Mouse (Mus musculus): ENCODE data around the gene Asic2. TPM values are rescaled to one million over a fixed set of nuclear protein-coding genes. Genes with fewer than 3 reads are reported as not detected.
"Not testable (repeated sequence)": the region's sequence is repeated elsewhere in the genome, so short reads cannot be mapped to it uniquely, and the experiment has no call there.

Gene Asic2
- total RNA-seq, 1 experiment from 2014 or later: not detected

GRCm38 (mm10) chr11:81402263-81402662 is 566.0 kb downstream of the Asic2 start:
- no peak for ATAC-seq (replicated peaks in 1 of 2; ENCODE audit: insufficient read depth in 1 of 2, low FRiP score in 2 of 2, low TSS enrichment in 1 of 2, low read depth in 1 of 2, poor library complexity in 2 of 2, severe bottlenecking in 2 of 2)

GRCm38 (mm10) chr11:81392855-81393254 is 575.4 kb downstream of the Asic2 start:
- ATAC-seq (replicated peaks in 1 of 2; ENCODE audit: insufficient read depth in 1 of 2, low FRiP score in 2 of 2, low TSS enrichment in 1 of 2, low read depth in 1 of 2, poor library complexity in 2 of 2, severe bottlenecking in 2 of 2): no peak

GRCm38 (mm10) chr11:81386185-81386584 is 582.1 kb downstream of the Asic2 start:
- ATAC-seq (replicated peaks in 1 of 2; ENCODE audit: insufficient read depth in 1 of 2, low FRiP score in 2 of 2, low TSS enrichment in 1 of 2, low read depth in 1 of 2, poor library complexity in 2 of 2, severe bottlenecking in 2 of 2): no peak

GRCm38 (mm10) chr11:81385547-81385946 is 582.7 kb downstream of the Asic2 start:
- no peak for ATAC-seq (replicated peaks in 1 of 2; ENCODE audit: insufficient read depth in 1 of 2, low FRiP score in 2 of 2, low TSS enrichment in 1 of 2, low read depth in 1 of 2, poor library complexity in 2 of 2, severe bottlenecking in 2 of 2)

- ATAC-seq (replicated peaks in 1 of 2; ENCODE audit: insufficient read depth in 1 of 2, low FRiP score in 2 of 2, low TSS enrichment in 1 of 2, low read depth in 1 of 2, poor library complexity in 2 of 2, severe bottlenecking in 2 of 2): peak in 1 of 2 experiments; percentile 50; a peak in 1 of 4 replicates
Observed at GRCm38 (mm10) chr11:81374841-81375240, 593.4 kb downstream of the Asic2 start.

- ATAC-seq (replicated peaks in 1 of 2; ENCODE audit: insufficient read depth in 1 of 2, low FRiP score in 2 of 2, low TSS enrichment in 1 of 2, low read depth in 1 of 2, poor library complexity in 2 of 2, severe bottlenecking in 2 of 2): no peak
Observed at GRCm38 (mm10) chr11:81374003-81374710, 594.1 kb downstream of the Asic2 start.

GRCm38 (mm10) chr11:81371545-81371944 is 596.7 kb downstream of the Asic2 start:
- ATAC-seq (replicated peaks in 1 of 2; ENCODE audit: insufficient read depth in 1 of 2, low FRiP score in 2 of 2, low TSS enrichment in 1 of 2, low read depth in 1 of 2, poor library complexity in 2 of 2, severe bottlenecking in 2 of 2): no peak

GRCm38 (mm10) chr11:81370426-81370810 is 597.8 kb downstream of the Asic2 start:
- ATAC-seq (replicated peaks in 1 of 2; ENCODE audit: insufficient read depth in 1 of 2, low FRiP score in 2 of 2, low TSS enrichment in 1 of 2, low read depth in 1 of 2, poor library complexity in 2 of 2, severe bottlenecking in 2 of 2): no peak

- ATAC-seq (replicated peaks in 1 of 2; ENCODE audit: insufficient read depth in 1 of 2, low FRiP score in 2 of 2, low TSS enrichment in 1 of 2, low read depth in 1 of 2, poor library complexity in 2 of 2, severe bottlenecking in 2 of 2): no peak
Observed at GRCm38 (mm10) chr11:81369497-81370425, 598.5 kb downstream of the Asic2 start.

- no peak for ATAC-seq (replicated peaks in 1 of 2; ENCODE audit: insufficient read depth in 1 of 2, low FRiP score in 2 of 2, low TSS enrichment in 1 of 2, low read depth in 1 of 2, poor library complexity in 2 of 2, severe bottlenecking in 2 of 2)
Observed at GRCm38 (mm10) chr11:81364442-81364841, 603.8 kb downstream of the Asic2 start.

GRCm38 (mm10) chr11:81362461-81362860 is 605.8 kb downstream of the Asic2 start:
- ATAC-seq (replicated peaks in 1 of 2; ENCODE audit: insufficient read depth in 1 of 2, low FRiP score in 2 of 2, low TSS enrichment in 1 of 2, low read depth in 1 of 2, poor library complexity in 2 of 2, severe bottlenecking in 2 of 2): peak in 1 of 2 experiments; percentile 42; a peak in 2 of 4 replicates

- peak; percentile 29 to 49; a peak in 1 of 4 replicates for ATAC-seq (replicated peaks in 1 of 2; ENCODE audit: insufficient read depth in 1 of 2, low FRiP score in 2 of 2, low TSS enrichment in 1 of 2, low read depth in 1 of 2, poor library complexity in 2 of 2, severe bottlenecking in 2 of 2)
Observed at GRCm38 (mm10) chr11:81361040-81361439, 607.2 kb downstream of the Asic2 start.

GRCm38 (mm10) chr11:81350498-81350897 is 617.8 kb downstream of the Asic2 start:
- ATAC-seq (replicated peaks in 1 of 2; ENCODE audit: insufficient read depth in 1 of 2, low FRiP score in 2 of 2, low TSS enrichment in 1 of 2, low read depth in 1 of 2, poor library complexity in 2 of 2, severe bottlenecking in 2 of 2): not testable (repeated sequence)

- ATAC-seq (replicated peaks in 1 of 2; ENCODE audit: insufficient read depth in 1 of 2, low FRiP score in 2 of 2, low TSS enrichment in 1 of 2, low read depth in 1 of 2, poor library complexity in 2 of 2, severe bottlenecking in 2 of 2): no peak; a peak in 1 of 4 replicates
Observed at GRCm38 (mm10) chr11:81331977-81332376, 636.3 kb downstream of the Asic2 start.

- ATAC-seq (replicated peaks in 1 of 2; ENCODE audit: insufficient read depth in 1 of 2, low FRiP score in 2 of 2, low TSS enrichment in 1 of 2, low read depth in 1 of 2, poor library complexity in 2 of 2, severe bottlenecking in 2 of 2): no peak
Observed at GRCm38 (mm10) chr11:81330982-81331381, 637.3 kb downstream of the Asic2 start.

- no peak for ATAC-seq (replicated peaks in 1 of 2; ENCODE audit: insufficient read depth in 1 of 2, low FRiP score in 2 of 2, low TSS enrichment in 1 of 2, low read depth in 1 of 2, poor library complexity in 2 of 2, severe bottlenecking in 2 of 2)
Observed at GRCm38 (mm10) chr11:81328088-81328487, 640.2 kb downstream of the Asic2 start.

- no peak for ATAC-seq (replicated peaks in 1 of 2; ENCODE audit: insufficient read depth in 1 of 2, low FRiP score in 2 of 2, low TSS enrichment in 1 of 2, low read depth in 1 of 2, poor library complexity in 2 of 2, severe bottlenecking in 2 of 2)
Observed at GRCm38 (mm10) chr11:81323146-81323545, 645.1 kb downstream of the Asic2 start.

GRCm38 (mm10) chr11:81322466-81322865 is 645.8 kb downstream of the Asic2 start:
- ATAC-seq (replicated peaks in 1 of 2; ENCODE audit: insufficient read depth in 1 of 2, low FRiP score in 2 of 2, low TSS enrichment in 1 of 2, low read depth in 1 of 2, poor library complexity in 2 of 2, severe bottlenecking in 2 of 2): no peak
